Mouse (Mus musculus): ENCODE measurements around the gene Tmem40. TPM values are rescaled to one million over a fixed set of nuclear protein-coding genes. Genes with fewer than 3 reads are reported as not detected.

Tmem40 gene
- polyA plus RNA-seq, 1 experiment: 1.6 TPM

DNA sequence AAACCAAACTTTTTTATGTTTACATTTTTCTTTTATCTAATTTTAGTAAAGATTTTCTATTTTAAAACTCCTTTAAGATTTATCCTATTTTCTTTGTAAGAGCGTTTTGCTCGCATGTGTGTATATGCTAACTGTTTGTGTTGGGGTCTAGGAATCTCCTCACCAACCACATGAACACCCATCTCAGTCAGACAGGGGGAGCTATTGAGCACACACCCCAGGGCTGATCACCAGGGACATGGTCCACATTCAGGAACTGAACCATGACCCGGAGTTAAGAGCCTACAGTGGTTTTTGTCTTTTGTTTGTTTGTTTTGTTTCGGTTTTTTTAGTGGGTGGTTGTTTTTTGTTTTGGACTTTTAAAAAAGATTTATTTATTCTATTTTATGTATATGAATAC, 63.5 kb downstream of the Tmem40 start:
- TF ChIP-seq POLR2A (IDR thresholded peaks at IDR 0.05; ENCODE audit: borderline replicate concordance, extremely low read depth, insufficient read depth, insufficient read length, poor library complexity, severe bottlenecking) (no peak), CTCF (IDR thresholded peaks at IDR 0.05; ENCODE audit: borderline replicate concordance, extremely low read depth, insufficient read depth, insufficient read length) (peak; percentile 20; the same call in 1 of the 2 replicates)
- no peak for DNase-seq (ENCODE audit: low read depth)

DNA sequence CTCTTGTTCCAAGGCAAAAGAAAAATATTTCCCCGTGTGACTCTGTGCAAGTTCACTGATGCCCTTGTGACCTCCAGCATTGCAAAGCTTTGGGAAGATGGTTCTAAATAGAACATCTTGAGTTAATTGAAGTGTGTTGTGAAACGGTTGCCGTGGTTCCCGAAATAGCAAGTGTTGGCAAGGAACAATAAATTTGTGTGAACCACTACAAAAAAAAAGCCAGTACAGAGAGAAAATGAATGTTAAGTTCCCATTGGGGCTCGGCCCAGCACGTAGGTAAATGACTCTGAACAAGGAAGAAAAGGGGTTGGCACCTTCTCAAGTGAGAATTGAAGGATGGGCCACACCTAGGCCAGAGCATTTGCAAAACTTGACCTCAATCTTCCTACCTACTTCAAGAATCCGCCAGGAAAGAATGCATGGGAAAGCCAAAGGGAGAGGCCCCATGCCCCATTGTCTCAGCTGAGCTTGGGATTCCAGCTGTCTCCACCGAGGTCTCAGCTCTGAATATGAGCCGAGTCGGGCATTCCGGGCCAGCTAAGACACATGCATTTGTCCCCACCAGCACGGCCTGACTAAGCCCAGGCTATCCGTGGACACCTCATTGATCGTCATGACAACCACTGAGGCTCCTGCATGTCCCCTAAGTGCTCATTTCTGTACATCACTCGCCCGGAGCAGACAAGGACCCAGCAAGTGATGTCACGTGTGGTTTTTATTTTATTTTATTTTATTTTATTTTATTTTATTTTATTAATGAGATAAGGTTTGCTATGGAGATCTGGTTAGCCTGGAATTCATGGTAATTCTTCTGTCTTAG, 64.3 kb downstream of the Tmem40 start:
- peak; percentile 37 for DNase-seq (ENCODE audit: low read depth)
- TF ChIP-seq POLR2A (IDR thresholded peaks at IDR 0.05; ENCODE audit: borderline replicate concordance, extremely low read depth, insufficient read depth, insufficient read length, poor library complexity, severe bottlenecking) (no peak), CTCF (IDR thresholded peaks at IDR 0.05; ENCODE audit: borderline replicate concordance, extremely low read depth, insufficient read depth, insufficient read length) (no peak)

DNA sequence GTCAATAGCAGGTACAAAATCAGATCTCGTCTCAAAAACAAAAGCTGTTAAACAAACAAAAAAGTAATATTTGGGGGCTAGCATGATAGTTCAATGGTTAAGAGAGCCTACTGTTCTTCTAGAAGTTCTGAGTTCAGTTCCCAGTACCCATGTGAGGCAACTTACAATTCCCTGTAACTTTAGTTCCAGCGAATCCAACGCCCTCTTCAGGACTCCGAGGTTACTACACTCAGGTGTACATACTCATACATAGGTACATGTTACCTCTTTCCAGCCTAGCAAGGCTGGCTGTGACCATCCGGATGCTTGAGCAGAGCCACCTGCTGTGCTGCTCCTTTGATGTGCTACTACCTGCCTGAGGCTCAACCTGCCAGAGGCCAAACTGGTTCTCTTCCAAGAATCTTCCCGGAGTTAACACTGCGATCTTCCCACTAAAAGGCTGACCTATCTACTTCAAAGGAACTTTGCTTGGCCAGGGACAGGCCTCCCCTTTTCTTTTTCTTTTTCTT, 65.4 kb downstream of the Tmem40 start:
- no peak for DNase-seq (ENCODE audit: low read depth)
- TF ChIP-seq POLR2A (IDR thresholded peaks at IDR 0.05; ENCODE audit: borderline replicate concordance, extremely low read depth, insufficient read depth, insufficient read length, poor library complexity, severe bottlenecking) (no peak), CTCF (IDR thresholded peaks at IDR 0.05; ENCODE audit: borderline replicate concordance, extremely low read depth, insufficient read depth, insufficient read length) (no peak)

DNA sequence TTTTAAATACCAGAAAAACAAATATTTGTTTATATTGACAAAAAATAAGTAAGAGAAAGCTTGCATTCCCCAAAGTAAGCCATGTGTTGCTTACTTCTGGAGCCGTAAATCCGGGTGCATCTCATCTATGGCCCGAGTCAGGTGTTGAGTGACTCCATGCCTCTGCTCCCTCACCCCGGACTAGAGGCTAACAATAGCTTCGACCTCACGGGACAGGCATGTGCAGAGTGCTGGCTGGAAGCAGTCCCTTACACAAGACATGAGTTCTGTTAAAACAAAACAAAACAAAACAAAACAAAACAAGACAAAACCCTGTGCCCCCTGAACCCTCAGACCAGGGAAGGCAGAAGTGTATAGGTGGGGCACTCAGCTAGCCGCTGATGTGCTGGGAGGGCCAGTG, 67.1 kb downstream of the Tmem40 start:
- TF ChIP-seq CTCF (IDR thresholded peaks at IDR 0.05; ENCODE audit: borderline replicate concordance, extremely low read depth, insufficient read depth, insufficient read length): no peak
- no peak for TF ChIP-seq POLR2A (IDR thresholded peaks at IDR 0.05; ENCODE audit: borderline replicate concordance, extremely low read depth, insufficient read depth, insufficient read length, poor library complexity, severe bottlenecking)
- DNase-seq (ENCODE audit: low read depth): no peak

DNA sequence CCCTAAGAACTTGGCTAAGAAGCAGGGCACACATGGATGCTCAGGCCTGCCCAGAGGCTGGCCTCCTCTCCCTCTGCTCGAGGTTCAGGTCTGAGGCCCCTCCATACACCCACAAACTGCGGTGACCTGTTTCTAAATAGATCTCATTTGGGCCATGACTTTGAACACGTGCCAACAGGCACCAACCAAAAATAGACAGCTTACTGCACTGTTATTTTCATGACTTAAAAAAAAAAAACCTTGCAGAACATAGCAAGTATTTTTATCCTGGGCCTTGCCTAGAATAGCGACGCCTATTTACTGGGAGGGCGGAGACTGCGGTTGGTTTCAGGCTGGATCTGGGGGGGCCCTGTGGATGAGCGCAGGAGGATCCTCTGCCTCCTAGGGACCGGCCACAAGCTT, 67.8 kb downstream of the Tmem40 start:
- TF ChIP-seq POLR2A (IDR thresholded peaks at IDR 0.05; ENCODE audit: borderline replicate concordance, extremely low read depth, insufficient read depth, insufficient read length, poor library complexity, severe bottlenecking) (no peak), CTCF (IDR thresholded peaks at IDR 0.05; ENCODE audit: borderline replicate concordance, extremely low read depth, insufficient read depth, insufficient read length) (no peak)
- no peak for DNase-seq (ENCODE audit: low read depth)

DNA sequence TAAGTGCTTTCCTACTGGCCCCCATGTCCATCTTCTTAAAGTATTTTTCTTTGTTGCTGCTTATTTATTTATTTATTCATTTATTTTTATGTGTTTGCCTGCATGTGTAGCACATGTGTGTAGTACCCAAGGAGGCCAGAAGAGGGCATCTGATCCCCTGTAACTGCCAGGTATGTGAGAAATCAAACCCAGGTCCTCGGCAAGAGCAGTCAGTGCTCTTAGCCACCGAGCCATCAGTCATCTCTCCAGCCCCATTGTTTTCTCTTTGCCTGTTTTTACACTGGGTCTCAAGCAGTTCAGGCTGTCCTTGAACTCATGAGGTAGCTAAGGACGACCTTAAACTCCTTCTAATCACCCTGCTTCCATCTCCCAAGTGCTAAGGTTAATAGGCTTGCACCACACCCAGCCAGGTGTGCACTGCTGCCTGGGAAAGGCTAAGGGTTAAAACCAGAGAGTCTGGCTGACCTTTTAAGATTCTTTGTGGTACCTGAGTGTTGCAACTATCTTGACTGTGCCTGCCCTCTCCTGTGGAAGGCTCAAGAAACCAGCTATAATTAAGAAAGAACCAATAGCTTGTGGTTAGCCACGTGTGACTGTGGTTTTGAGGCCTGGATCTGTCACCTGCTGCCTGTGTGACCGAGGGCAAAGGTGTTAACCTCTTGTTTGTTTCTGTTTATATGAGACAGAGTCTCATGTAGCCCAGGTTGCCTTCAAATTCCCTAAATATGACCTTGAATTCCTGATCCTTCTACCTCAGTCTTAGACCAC, 69.1 kb downstream of the Tmem40 start:
- DNase-seq (ENCODE audit: low read depth): peak; percentile 11

DNA sequence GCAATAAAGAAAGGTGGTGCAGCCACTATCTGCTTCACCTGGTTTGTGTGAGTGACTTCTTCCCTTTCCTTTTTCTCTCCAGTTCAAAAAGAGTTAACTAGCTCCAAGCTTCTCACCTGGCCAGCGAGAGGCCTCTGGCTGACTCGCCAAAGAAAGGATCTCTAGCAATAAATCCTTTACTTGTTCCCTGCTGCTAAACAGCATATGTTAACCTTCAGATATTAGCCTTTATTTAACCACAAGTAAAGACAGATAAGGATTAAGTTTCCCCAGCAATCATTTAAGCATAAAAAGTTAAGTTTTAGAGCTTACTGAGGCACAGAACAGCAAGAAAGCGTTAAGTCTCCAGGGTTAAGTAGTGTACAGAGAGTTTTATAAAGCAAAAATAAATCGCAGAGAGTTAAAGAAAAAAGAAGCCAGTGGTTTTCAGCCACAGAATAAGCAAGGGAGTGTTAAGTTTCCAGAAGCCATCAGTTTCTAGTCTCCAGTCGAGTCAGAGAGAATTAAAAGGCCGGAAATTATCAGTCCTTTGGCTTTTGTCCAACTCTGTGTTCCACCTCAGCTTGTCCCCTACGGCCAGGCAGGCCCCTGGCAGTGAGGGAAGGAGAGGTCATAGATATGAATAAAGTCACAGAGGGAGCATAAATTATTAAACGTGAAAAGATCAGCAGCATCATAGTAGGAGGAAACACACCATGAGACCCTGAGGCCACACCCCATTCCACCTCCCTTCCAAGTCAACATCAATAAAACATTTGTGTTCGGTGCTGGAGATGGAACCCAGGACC, 69.9 kb downstream of the Tmem40 start:
- no peak for TF ChIP-seq POLR2A (IDR thresholded peaks at IDR 0.05; ENCODE audit: borderline replicate concordance, extremely low read depth, insufficient read depth, insufficient read length, poor library complexity, severe bottlenecking)
- TF ChIP-seq CTCF (IDR thresholded peaks at IDR 0.05; ENCODE audit: borderline replicate concordance, extremely low read depth, insufficient read depth, insufficient read length): no peak
- no peak for DNase-seq (ENCODE audit: low read depth)

More for the DNA sequence above, 69.1 kb downstream of the Tmem40 start:
- TF ChIP-seq CTCF (IDR thresholded peaks at IDR 0.05; ENCODE audit: borderline replicate concordance, extremely low read depth, insufficient read depth, insufficient read length): peak; percentile 38; the same call in 1 of the 2 replicates
- no peak for TF ChIP-seq POLR2A (IDR thresholded peaks at IDR 0.05; ENCODE audit: borderline replicate concordance, extremely low read depth, insufficient read depth, insufficient read length, poor library complexity, severe bottlenecking)

DNA sequence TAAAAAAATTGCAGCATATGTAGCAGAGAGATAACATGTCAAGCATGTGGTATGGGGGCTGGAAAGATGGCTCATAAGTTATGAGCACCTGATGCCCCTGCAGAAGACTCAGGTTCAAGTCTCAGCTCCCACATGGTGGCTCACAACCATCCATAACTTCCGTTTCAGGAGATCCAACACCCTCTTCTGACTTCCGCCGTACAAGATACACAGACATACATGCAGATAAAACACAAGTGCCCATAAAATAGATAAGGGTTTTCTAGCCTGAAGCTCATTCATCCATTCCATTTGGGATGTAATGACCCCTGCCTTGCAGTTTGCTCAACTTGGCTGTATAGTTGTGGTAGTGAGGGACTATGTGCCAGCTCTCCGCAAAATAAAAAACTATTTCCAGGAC, 72.1 kb downstream of the Tmem40 start:
- DNase-seq (ENCODE audit: low read depth): no peak
- TF ChIP-seq CTCF (IDR thresholded peaks at IDR 0.05; ENCODE audit: borderline replicate concordance, extremely low read depth, insufficient read depth, insufficient read length): no peak
- TF ChIP-seq POLR2A (IDR thresholded peaks at IDR 0.05; ENCODE audit: borderline replicate concordance, extremely low read depth, insufficient read depth, insufficient read length, poor library complexity, severe bottlenecking): no peak

DNA sequence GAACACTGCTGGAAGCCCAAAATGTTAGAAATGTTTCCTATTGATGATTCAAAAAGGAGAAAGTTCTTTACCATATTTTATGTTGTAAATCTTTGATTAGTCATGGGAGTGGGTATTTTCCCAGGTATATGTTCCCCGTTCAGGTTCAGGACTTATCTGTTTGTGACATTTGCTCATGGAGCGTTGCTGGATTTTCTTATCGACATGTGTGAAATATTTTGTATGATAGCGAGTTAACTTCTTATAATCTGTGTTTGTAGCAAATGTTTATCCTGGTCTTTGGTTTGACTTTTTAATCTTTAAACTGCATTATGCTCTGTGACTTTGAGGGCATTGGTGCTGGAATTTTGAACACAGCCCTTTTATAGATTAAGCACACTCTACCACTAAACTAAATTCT, 73.6 kb downstream of the Tmem40 start:
- no peak for TF ChIP-seq CTCF (IDR thresholded peaks at IDR 0.05; ENCODE audit: borderline replicate concordance, extremely low read depth, insufficient read depth, insufficient read length)
- TF ChIP-seq POLR2A (IDR thresholded peaks at IDR 0.05; ENCODE audit: borderline replicate concordance, extremely low read depth, insufficient read depth, insufficient read length, poor library complexity, severe bottlenecking): no peak
- no peak for DNase-seq (ENCODE audit: low read depth)

DNA sequence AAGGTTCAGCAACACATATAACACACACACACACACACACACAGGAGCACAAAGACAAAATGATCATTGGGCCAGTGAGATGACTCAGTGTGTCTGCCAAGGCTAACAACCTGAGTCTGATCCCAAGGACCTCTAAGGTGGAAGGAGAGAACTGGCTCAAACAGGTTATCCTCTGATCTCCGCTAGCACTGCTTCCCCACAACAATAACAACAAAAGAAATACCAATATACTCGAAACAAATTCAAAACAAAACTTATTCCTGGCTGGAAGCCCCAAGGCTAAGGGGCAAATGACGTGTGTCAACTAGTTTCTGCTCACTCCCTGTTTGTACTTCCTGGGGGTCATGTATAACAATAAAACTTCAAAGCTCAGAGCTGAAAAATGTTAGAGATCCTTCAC, 74.5 kb downstream of the Tmem40 start:
- TF ChIP-seq CTCF (IDR thresholded peaks at IDR 0.05; ENCODE audit: borderline replicate concordance, extremely low read depth, insufficient read depth, insufficient read length) (no peak), POLR2A (IDR thresholded peaks at IDR 0.05; ENCODE audit: borderline replicate concordance, extremely low read depth, insufficient read depth, insufficient read length, poor library complexity, severe bottlenecking) (no peak)
- DNase-seq (ENCODE audit: low read depth): no peak

All from brain, embryonic 14.5 days (tissue).